Mouse (Mus musculus) neural tube, embryonic 11.5 days (tissue): ENCODE results near the gene Lrfn4. TPM values are rescaled to one million over a fixed set of nuclear protein-coding genes. Genes with fewer than 3 reads are reported as not detected.
"Not testable (repeated sequence)": the region's sequence is repeated elsewhere in the genome, so short reads cannot be mapped to it uniquely, and the experiment has no call there.

Experiments used
- ATAC-seq: fragments of 200-750 bp; cut with Nextera tagmentation; 2 replicates; pipeline ENCODE4 v1.8.0; 2017; ENCODE audit warnings: moderate number of reproducible peaks, mild to moderate bottlenecking, moderate TSS enrichment, moderate library complexity; ENCODE audit not compliant: insufficient read depth, low FRiP score, low TSS enrichment
- DNase-seq: peaks from one replicate; pipeline ENCODE4 v3.0.0-alpha.2; 2015; ENCODE audit warnings: low spot score
- H3K27ac ChIP-seq: fragments of 300-500 bp; sonication (generic); 2 replicates; pipeline ENCODE4 v1.5.1; 2014; ENCODE audit warnings: low read depth, mild to moderate bottlenecking, low read length
- H3K27me3 ChIP-seq: fragments of 300-500 bp; sonication (generic); 2 replicates; pipeline ENCODE4 v1.6.1; 2014; ENCODE audit warnings: mild to moderate bottlenecking, low read length, mixed read lengths; ENCODE audit not compliant: control insufficient read depth, insufficient read depth
- H3K36me3 ChIP-seq: fragments of 300-500 bp; sonication (generic); 2 replicates; pipeline ENCODE4 v1.6.1; 2014; ENCODE audit warnings: mild to moderate bottlenecking, low read length, moderate library complexity, mixed read lengths; ENCODE audit not compliant: control insufficient read depth, insufficient read depth
- H3K4me1 ChIP-seq: fragments of 300-500 bp; sonication (generic); 2 replicates; pipeline ENCODE4 v1.6.1; 2014; ENCODE audit warnings: low read length, mixed read lengths; ENCODE audit not compliant: control insufficient read depth, insufficient read depth
- H3K4me2 ChIP-seq: fragments of 300-500 bp; sonication (generic); 2 replicates; pipeline ENCODE4 v1.6.1; 2014; ENCODE audit warnings: low read depth, mild to moderate bottlenecking, moderate library complexity
- H3K4me3 ChIP-seq: fragments of 300-500 bp; sonication (generic); 2 replicates; pipeline ENCODE4 v1.5.1; 2014; ENCODE audit warnings: low read depth, low read length
- H3K9ac ChIP-seq: fragments of 300-500 bp; sonication (generic); 2 replicates; pipeline ENCODE4 v1.6.1; 2014; ENCODE audit warnings: mild to moderate bottlenecking, low read length
- H3K9me3 ChIP-seq: fragments of 300-500 bp; sonication (generic); 2 replicates; pipeline ENCODE4 v1.6.1; 2016; ENCODE audit warnings: low read length; ENCODE audit not compliant: control insufficient read depth
- WGBS: fragments of 180-500 bp; shearing (Covaris S2); extraction: QIAGEN DNeasy Blood & Tissue Kit; methylation state at CpG from one replicate; pipeline ENCODE4 v1.1.7; 2014; 5-methylcytosine and 5-hydroxymethylcytosine counted together
- polyA plus RNA-seq: library from polyadenylated mRNA; unstranded; fragments of >200 nt; fragmentation: Nextera tagmentation; extraction: Ambion mirVana; gene quantifications from 2 replicates; pipeline ENCODE4 v1.2.1, GENCODE M21; 2014

Gene Lrfn4
- polyA plus RNA-seq, 1 experiment from 2014 or later, result 10.0 TPM

DNA sequence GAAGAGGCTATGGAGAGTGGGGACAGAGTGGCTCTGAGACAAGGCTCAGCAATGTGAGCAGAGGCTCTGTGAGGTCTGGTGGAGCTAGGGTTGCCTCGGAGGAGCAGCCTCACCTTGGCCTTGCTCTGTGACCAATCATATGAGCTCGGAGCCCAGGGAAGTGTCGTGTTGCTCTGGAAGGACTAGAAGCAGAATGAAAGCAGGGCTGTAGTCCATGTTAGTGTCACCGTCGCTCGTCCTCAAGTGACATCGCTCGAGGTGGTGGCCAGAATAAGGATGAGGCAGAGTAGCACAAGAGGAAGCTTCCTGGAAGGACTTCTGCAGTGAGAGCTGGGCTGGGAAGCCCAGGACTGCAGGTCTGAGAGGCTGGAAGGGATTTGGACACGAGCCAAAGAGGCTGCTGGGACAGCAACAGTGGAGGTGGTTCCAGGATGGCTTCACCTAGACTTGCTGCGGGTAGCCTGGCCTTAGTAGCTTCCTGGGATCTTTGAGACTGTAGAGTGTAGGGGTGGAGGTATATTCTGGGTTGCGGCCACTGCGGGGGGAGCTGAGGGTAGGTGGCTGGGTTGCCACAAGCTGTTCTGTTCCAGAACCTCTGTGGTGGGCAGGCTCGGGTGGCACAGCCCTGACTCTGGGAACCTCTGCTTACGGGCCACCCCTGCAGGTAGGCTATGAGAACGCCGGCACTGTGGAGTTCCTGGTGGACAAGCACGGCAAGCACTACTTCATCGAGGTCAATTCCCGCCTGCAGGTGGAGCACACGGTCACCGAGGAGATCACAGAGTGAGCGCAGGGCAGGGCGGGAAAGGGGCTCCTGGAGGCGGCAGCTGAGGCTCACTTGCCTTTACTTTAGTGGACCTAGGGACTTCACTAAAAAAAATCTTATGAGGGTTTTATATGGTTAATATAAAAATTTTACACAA lies 11.4 kb downstream of the Lrfn4 start:
- WGBS, result 44% methylated on average over 24 of the region's 24 CpGs
- Histone ChIP-seq H3K27ac (no peak overlapping the region), H3K4me3 (no peak overlapping the region), H3K36me3 (no peaks in the 10 kb centered on the region), H3K27me3 (no peaks in the 10 kb centered on the region), H3K9me3 (no peaks in the 10 kb centered on the region), H3K4me2 (no peak overlapping the region), H3K4me1 (no peaks in the 10 kb centered on the region; the same call in 1 of the 2 replicates), H3K9ac (no peak overlapping the region)
- DNase-seq, result peak; percentile 56
- no peak for ATAC-seq

DNA sequence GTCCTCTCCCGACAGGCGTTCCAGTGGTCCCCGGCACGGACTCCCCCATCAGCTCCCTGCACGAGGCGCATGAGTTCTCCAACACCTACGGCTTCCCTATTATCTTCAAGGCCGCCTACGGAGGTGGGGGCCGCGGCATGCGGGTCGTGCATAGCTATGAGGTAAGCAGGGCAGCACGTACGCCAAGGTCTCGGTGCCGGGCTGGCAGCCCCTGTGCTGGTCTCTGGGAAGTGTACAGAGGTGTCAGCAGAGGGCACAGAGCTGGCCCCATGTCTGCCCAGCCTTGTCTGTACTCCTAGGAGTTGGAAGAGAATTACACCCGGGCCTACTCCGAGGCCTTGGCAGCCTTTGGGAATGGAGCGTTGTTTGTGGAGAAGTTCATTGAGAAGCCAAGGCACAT lies 13.0 kb downstream of the Lrfn4 start:
- Histone ChIP-seq H3K4me3 (no peak overlapping the region), H3K27me3 (no peaks in the 10 kb centered on the region), H3K4me1 (no peaks in the 10 kb centered on the region; the same call in 1 of the 2 replicates), H3K9ac (no peak overlapping the region), H3K27ac (no peak overlapping the region), H3K4me2 (no peak overlapping the region), H3K36me3 (no peaks in the 10 kb centered on the region), H3K9me3 (no peaks in the 10 kb centered on the region)
- 92% methylated on average over 20 of the region's 20 CpGs for WGBS
- no peak for ATAC-seq
- DNase-seq, result no peak

DNA sequence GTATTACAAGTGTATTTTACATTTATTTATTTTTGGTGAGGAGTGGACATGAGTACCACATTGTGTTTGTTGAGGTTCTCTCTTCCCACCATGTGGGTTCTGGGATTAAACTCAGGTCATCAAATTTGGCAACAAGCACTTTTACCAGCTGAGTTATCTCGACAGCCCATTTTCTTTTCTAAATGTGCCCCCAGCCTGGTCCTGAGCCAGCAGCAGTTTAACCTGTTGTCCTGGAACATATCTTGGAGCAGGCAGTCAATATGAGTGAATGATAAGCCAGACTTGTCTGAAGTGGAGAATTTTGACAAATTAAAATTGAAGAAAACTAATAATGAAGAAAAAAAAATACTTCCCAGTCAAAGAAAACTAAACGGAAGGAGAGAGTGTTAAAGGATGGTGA lies 19.4 kb downstream of the Lrfn4 start:
- Histone ChIP-seq H3K9ac (no peak overlapping the region), H3K9me3 (no peaks in the 10 kb centered on the region), H3K36me3 (no peaks in the 10 kb centered on the region), H3K4me2 (no peak overlapping the region), H3K27me3 (no peaks in the 10 kb centered on the region), H3K4me1 (no peaks in the 10 kb centered on the region), H3K4me3 (no peak overlapping the region), H3K27ac (no peak overlapping the region)
- DNase-seq (no peak), ATAC-seq (no peak)
- WGBS, result 82% methylated on average over 2 of the region's 2 CpGs

DNA sequence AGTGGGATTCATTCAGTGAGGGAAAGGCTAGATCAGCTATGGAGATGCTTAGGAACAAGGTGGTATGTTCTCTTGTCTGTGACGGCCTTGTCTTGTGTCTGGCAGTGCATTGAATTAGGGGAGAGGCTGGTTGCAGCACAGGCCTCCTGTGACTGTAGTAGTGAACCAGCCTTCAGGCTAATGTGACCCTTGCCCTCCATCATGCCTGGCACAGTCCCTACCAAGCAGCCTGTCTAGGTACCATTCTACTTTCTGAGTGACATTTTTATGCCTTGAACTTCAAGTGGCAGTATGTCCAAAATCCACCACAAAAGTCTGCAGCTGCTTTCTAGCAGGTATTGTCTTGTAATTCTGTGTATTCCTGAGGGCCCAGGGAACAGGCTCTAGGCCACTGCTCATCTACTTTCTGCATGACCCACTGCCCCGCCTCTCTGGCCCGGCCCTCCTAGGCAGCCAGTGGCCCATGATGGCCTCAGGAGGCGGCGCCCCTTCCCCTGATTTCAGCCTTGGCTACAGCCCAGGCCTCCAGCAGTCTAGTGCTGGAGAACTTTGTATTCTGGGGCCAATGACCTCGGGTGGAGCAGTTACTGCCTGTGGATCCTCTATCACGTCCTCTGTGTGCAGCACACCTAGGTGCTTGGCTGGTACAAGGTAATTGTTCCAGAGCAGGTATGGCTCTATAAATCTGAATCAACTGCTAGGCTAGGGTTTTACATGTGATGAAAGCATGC lies 21.5 kb downstream of the Lrfn4 start:
- no peak overlapping the region for H3K9ac ChIP-seq
- WGBS, result 53% methylated on average over 7 of the region's 7 CpGs
- no peak for DNase-seq

DNA sequence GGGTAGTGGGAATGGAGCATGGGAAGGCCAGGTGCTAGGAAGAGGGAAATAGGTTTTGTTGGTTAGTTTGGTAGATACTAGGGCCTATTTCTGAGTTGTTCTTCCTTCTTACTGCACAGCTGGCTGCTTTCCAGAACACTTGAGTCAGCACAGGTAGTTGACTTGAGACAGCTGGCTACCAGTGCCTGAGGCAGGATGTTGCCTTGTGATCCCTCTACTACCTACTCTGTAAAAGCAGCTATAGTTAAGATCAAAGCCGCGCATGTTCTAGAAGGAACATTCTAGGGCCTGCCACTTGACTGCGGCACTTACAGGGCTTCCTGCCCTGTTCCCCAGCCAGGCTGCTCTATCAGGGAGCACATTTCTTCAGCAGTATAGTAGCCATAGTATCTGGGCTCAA lies 25.4 kb downstream of the Lrfn4 start:
- Histone ChIP-seq H3K4me2 (no peak overlapping the region), H3K4me3 (no peak overlapping the region), H3K4me1 (no peaks in the 10 kb centered on the region), H3K9ac (no peak overlapping the region), H3K27me3 (no peaks in the 10 kb centered on the region), H3K9me3 (no peaks in the 10 kb centered on the region), H3K27ac (no peak overlapping the region), H3K36me3 (no peaks in the 10 kb centered on the region)
- DNase-seq (no peak), ATAC-seq (no peak)
- WGBS, result 91% methylated on average over 3 of the region's 3 CpGs

More for the DNA sequence above, 21.5 kb downstream of the Lrfn4 start:
- H3K4me1 ChIP-seq, result no peaks in the 10 kb centered on the region
- no peaks in the 10 kb centered on the region for H3K36me3 ChIP-seq
- H3K4me3 ChIP-seq, result no peak overlapping the region
- H3K27me3 ChIP-seq, result no peaks in the 10 kb centered on the region
- H3K27ac ChIP-seq, result no peak overlapping the region
- no peak overlapping the region for H3K4me2 ChIP-seq
- ATAC-seq, result no peak
- no peaks in the 10 kb centered on the region for H3K9me3 ChIP-seq

DNA sequence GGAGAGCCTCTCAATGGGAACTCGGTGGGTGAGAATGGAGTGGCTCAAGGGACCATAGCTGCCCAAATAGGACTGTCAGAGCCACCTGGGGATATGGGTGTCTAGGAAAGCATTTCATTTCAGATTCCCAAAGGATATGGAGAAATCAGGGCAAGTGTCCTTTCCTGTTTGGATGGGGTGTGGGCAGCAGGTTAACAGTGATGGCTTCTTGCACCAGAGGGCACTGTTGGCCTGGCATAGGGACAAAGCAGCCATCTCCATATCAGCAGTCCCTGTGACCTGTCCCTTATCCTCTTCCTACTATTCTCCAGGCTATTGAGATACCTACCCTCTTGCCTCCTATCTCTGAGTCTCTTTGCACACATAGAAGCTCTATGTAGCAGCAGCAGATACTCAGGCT lies 26.4 kb downstream of the Lrfn4 start:
- ATAC-seq (no peak), DNase-seq (no peak)
- H3K27ac ChIP-seq, result no peak overlapping the region
- WGBS, result 79% methylated on average over 1 of the region's 1 CpGs
- H3K36me3 ChIP-seq, result no peaks in the 10 kb centered on the region
- no peaks in the 10 kb centered on the region for H3K9me3 ChIP-seq
- no peak overlapping the region for H3K4me3 ChIP-seq
- H3K9ac ChIP-seq, result no peak overlapping the region
- H3K4me1 ChIP-seq, result no peaks in the 10 kb centered on the region
- no peaks in the 10 kb centered on the region for H3K27me3 ChIP-seq
- no peak overlapping the region for H3K4me2 ChIP-seq

DNA sequence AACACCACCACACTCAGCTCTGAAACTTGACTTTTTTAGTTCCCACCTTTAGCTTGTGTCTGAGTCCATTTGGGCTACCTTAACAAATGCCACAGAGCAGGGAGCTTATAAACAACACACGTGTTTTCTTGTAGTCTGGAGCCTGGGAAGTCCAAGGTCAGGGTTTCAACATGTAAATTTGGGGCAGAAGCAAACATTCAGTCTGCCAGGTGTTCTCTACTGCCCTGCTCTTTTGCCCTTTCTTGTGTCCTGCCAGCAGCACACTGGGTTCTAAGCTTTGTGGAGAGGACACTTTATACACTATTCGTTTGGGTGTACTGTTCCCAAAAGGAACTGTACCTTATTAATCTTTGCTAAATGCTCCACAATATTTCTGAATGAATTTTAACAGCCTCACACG lies 27.0 kb downstream of the Lrfn4 start:
- H3K4me2 ChIP-seq, result no peak overlapping the region
- H3K27me3 ChIP-seq, result no peaks in the 10 kb centered on the region
- ATAC-seq, result no peak
- no peak for DNase-seq
- no peak overlapping the region for H3K27ac ChIP-seq
- H3K9ac ChIP-seq, result no peak overlapping the region
- no peaks in the 10 kb centered on the region for H3K36me3 ChIP-seq
- H3K4me1 ChIP-seq, result no peaks in the 10 kb centered on the region
- WGBS, result 68% methylated on average over 3 of the region's 3 CpGs
- no peak overlapping the region for H3K4me3 ChIP-seq
- H3K9me3 ChIP-seq, result no peaks in the 10 kb centered on the region

DNA sequence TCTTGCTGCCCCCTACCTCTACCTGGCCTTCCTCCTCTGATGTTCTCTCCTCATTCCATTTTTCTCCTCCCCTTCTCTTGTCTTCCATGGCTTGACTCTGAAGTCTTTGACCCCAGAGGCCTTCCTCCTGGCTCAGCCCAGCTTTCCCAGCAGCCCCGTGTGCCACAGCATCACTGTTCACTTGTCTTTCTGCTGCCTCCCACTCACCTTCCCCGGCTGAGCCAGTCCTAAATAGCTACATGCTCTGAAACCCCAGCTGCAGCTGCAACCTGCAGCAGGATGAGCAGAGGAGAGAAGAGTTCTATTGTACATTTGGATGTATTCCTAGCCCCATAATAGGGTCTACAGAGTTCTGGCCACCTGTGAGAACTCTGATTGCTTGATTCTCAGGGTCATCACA lies 28.0 kb downstream of the Lrfn4 start:
- Histone ChIP-seq H3K9ac (no peak overlapping the region), H3K4me1 (no peaks in the 10 kb centered on the region)

DNA sequence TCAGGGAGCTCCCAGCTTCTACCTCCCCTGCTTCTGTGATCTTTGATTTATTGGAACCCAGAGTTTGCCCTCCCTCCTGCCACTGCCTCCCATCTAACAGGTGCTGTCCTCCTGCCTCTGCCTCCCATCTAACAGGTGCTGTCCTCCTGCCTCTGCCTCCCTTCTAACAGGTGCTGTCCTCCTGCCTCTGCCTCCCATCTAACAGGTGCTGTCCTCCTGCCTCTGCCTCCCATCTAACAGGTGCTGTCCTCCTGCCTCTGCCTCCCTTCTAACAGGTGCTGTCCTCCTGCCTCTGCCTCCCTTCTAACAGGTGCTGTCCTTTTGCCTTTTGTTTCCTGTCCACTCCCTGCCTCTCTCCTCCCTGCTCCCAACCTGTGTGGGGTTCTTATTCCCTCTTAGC lies 28.7 kb downstream of the Lrfn4 start:
- not testable (repeated sequence) for H3K4me2 ChIP-seq, H3K9me3 ChIP-seq, H3K9ac ChIP-seq, H3K27me3 ChIP-seq, H3K4me1 ChIP-seq, H3K27ac ChIP-seq, DNase-seq, H3K4me3 ChIP-seq, H3K36me3 ChIP-seq, ATAC-seq

More for the DNA sequence above, 28.0 kb downstream of the Lrfn4 start:
- H3K4me3 ChIP-seq, result no peak overlapping the region
- 67% methylated on average over 2 of the region's 2 CpGs for WGBS
- H3K36me3 ChIP-seq, result no peaks in the 10 kb centered on the region
- H3K27ac ChIP-seq, result no peak overlapping the region
- no peak for ATAC-seq
- DNase-seq, result no peak
- H3K9me3 ChIP-seq, result no peaks in the 10 kb centered on the region
- no peaks in the 10 kb centered on the region for H3K27me3 ChIP-seq
- H3K4me2 ChIP-seq, result no peak overlapping the region
